Mouse (Mus musculus) neutrophil, adult 65 days (primary cell): ENCODE data around the gene Ccdc151. TPM values are rescaled to one million over a fixed set of nuclear protein-coding genes. Genes with fewer than 3 reads are reported as not detected.

Source experiments
- total RNA-seq: library from RNA; stranded (reverse); gene quantifications from 2 replicates; pipeline ENCODE4 v1.2.4, GENCODE M21; 2023

Ccdc151 gene
- total RNA-seq = not detected in 2 replicates

DNA sequence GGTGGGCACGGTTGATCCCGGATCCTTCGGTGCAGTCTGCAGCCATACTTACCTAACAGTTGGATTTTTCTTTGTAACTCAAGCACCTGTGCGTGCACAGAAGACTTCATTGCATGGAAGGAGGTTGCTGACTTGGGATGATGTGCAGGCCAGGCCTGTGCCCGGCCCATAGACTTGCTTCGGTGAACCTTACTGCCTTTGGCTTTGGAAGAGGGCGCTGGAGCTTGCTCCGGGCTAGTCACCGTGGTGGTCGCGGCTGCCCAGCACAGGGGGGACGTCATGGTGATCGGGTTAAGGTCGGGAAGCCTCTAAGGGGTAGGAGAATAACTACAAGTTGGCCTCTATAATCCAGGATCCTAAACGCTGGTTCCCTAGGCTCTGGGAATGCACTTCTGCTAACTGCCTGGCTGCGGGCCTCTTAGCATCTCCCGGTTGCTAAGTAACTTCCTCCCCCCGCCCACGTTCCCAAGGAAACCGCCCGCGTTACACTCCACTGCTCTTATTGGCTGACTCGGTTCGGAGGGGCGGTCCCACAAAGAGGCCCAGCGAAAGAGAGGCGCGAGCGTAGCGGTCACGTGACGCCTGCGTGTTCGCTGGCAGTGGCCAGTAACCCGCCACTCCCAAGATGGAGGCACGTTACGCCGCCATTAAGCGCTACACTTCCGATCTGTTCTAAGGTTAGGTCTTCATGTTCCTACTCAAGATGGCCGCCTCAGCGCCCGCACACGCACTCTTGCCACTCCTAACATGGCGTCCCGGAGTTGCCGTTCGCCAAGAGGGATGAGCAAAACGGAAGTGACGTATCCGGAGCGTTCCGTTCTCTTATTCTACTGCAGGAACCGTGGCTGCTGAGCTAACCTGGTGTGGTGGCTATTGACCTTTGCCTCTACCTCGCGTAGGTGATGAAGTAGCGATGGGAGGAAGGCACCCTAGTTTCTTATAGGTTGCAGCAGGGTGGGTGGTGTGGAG lies at the start of gene Ccdc151, which contains the start of gene Prkcsh:
Ccdc151 (minus strand) TSS at position 441 of the 969 bp plus-strand sequence.
Prkcsh (plus strand) TSS at position 613 of the 969 bp plus-strand sequence.

DNA sequence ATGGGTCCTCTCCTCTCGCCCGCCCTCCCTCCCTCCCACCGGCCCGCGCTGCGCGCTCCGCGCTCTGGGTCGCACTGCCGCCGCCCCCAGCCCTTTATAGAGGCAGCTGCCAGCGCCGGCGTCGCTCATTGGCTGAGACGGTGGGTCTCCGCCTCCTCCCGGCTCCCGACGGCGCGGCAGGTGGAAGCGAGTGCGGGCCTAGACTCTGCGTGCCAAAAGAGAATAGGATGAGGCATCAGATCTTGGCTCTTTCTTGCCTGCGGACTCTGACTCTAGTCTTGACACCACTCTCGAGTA lies 49.5 kb upstream of the Ccdc151 start, which contains the start of gene Elavl3:
Elavl3 (minus strand) TSS at position 66 of the 297 bp plus-strand sequence.

DNA sequence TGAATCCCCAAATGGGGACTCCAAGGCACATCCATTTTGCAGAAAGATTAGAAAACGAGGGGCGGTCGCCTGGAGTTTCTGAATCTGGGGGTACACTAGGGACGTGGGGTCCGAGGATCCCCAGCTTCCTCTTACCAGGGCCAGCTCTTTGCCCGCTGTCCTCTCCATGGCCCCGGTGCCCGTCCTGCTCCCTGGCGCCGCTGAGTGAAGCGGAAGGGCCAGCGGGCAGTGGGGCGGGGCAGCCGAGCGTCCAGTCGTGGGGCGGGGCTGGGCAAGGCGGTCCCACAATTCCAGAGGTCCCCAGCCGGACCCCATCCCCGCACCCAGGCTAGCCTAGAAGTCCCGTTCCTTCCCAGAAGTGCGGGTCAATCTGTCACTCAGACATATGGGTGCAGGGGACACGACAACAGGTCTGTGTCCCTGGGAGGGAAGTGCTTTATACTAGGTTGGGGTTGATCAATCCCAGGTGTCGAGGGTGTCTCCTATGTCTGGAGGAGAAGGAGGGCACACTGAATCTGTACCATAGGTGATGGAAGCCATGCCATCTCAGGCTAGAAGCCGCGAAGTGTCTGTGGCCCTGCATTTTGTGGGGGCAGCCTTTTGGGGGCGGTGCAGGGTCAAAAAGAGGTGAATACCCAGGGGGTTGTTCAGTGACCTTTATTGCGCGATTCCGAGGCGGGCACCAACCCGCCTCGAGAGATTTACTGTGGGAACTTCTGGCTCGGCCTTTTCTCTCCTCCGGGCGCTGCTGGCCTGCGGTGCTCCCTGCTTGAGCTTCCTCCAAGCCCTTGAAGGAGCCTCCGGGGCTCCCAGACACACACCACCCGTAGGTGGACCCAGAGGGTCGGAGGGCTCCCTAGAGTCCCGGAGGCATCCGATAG lies 13.0 kb downstream of the Ccdc151 start, which contains the start of gene Rgl3:
Rgl3 (minus strand) TSS at position 217 of the 881 bp plus-strand sequence.

DNA sequence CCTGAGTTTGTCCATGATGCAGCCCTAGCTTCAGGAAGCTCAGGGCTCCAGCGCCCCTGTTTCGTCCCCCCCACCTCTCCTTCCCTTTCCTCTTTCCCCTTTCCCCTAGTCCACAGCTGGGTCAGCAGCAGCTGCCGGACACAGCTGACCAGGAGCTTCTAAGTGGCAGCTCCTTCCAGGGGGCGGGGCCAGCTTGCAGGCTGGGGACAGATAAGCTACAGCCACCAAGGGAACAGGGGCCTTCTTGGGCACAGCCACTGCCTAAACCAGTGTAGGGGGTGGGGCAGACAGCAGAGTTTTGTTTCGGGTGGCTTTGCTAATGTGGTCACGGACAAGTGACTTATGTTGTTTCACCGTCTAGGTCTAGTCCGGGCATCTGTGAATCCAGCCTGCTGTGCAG lies 39.0 kb downstream of the Ccdc151 start, which contains the start of gene Epor:
Epor (minus strand) TSS at position 90 of the 400 bp plus-strand sequence.

DNA sequence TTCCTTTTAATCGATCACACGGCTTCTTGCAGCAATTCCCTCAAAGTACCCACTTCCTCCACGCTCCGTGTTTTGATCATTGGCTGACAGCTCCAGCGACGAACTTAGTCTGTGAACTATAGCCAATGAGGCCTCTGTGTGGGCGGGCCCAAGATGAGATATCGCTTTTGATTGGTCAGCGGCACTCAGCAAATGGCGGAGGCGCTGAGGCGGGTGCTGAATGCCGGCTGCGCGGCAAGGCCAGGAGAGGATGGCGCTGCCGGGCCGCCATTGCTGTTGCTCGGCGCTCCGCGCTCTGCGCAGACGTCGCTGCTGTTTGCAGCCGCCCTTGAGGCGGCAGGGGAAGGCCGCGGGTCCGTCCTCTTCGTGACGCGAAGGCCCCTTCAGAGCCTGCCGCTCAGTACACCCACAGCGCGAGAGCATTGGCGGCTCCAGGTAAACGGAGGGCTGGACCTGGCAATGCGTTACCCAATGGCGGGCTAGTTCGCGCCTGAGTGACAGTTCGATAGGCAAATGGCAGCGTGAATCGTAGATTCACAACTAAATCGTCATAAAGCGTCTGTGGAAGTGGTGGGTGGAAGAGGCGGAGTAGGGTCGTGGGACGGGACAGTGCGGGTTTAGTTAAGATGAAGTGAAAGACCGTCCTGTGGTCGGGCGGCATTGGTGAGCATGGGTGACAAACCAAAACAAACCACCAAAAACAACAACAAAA lies 46.7 kb downstream of the Ccdc151 start, which contains the start of gene Swsap1:
Swsap1 (plus strand) TSS at position 186 of the 712 bp plus-strand sequence.

Other genes with a start within 250 kb of the Ccdc151 start
- 25.6 and 32.9 TPM in 2 replicates for gene Spc24, start 242.3 kb downstream of the Ccdc151 start, total RNA-seq
- 0.63 and 0.79 TPM in 2 replicates for gene Kank2, start 203.9 kb downstream of the Ccdc151 start, total RNA-seq
- not detected in 2 replicates for gene Angptl8, start 167.1 kb downstream of the Ccdc151 start, total RNA-seq
- 1.6 and 4.7 TPM in 2 replicates for gene Dock6, start 150.0 kb downstream of the Ccdc151 start, total RNA-seq
- 166 and 181 TPM in 2 replicates for gene Rab3d, start 84.4 kb downstream of the Ccdc151 start, total RNA-seq
- gene Ccdc159, start 75.2 kb downstream of the Ccdc151 start, total RNA-seq = 0.95 TPM in 2 replicates
- 16.4 and 21.5 TPM in 2 replicates for gene Tmem205, start 75.1 kb downstream of the Ccdc151 start, total RNA-seq
- 0.85 and 1.7 TPM in 2 replicates for gene Plppr2, start 65.6 kb downstream of the Ccdc151 start, total RNA-seq
- gene Swsap1, start 46.9 kb downstream of the Ccdc151 start, total RNA-seq = 2.9 and 3.6 TPM in 2 replicates
- gene Epor, start 39.1 kb downstream of the Ccdc151 start, total RNA-seq = 1.1 and 1.4 TPM in 2 replicates
- gene Rgl3, start 13.2 kb downstream of the Ccdc151 start, total RNA-seq = 0.19 TPM in 1 of 2 replicates, not detected in the other
- gene Prkcsh, start 172 bp upstream of the Ccdc151 start, total RNA-seq = 46.3 and 55.6 TPM in 2 replicates
- gene Elavl3, start 49.4 kb upstream of the Ccdc151 start, total RNA-seq = not detected in 2 replicates
- not detected in 2 replicates for gene Gm49318, start 68.6 kb upstream of the Ccdc151 start, total RNA-seq
- gene Zfp653, start 68.7 kb upstream of the Ccdc151 start, total RNA-seq = 6.9 and 11.7 TPM in 2 replicates
- 5.1 and 5.8 TPM in 2 replicates for gene Ecsit, start 82.8 kb upstream of the Ccdc151 start, total RNA-seq
- not detected in 2 replicates for gene Cnn1, start 96.6 kb upstream of the Ccdc151 start, total RNA-seq
- 34.3 and 40.5 TPM in 2 replicates for gene Elof1, start 114.5 kb upstream of the Ccdc151 start, total RNA-seq
- gene Acp5, start 133.1 kb upstream of the Ccdc151 start, total RNA-seq = 15.8 and 15.9 TPM in 2 replicates
- gene Pigyl, start 154.2 kb upstream of the Ccdc151 start, total RNA-seq = 17.4 and 23.4 TPM in 2 replicates
- not detected in 2 replicates for gene Zfp872, start 185.5 kb upstream of the Ccdc151 start, total RNA-seq
- gene Zfp809, start 223.1 kb upstream of the Ccdc151 start, total RNA-seq = 10.9 and 12.6 TPM in 2 replicates